Mouse (Mus musculus): ENCODE data around the gene Ippk. TPM values are rescaled to one million over a fixed set of nuclear protein-coding genes. Genes with fewer than 3 reads are reported as not detected.

The Ippk gene
- total RNA-seq (2014; rRNA removed) (11.9 TPM in 2 replicates), polyA plus RNA-seq (2015; fragmentation: Nextera tagmentation; extraction: Ambion mirVana) (10.4 and 10.9 TPM in 2 replicates)

- 0 out of 2 replicates have a peak, but pooled peaks have one; percentile 10 for TF ChIP-seq CTCF (IDR thresholded peaks at IDR 0.05)
- DNase-seq (ENCODE audit: low spot score) (peak; percentile 98), ATAC-seq (ENCODE audit: low FRiP score) (peak; percentile 99)
- Histone ChIP-seq H3K4me2 (ENCODE audit: low read depth, low read length, poor library complexity, severe bottlenecking) (peak within 1 kb of the TSS; percentile 75), H3K27me3 (ENCODE audit: insufficient read depth, low read length) (no peaks in the 10 kb centered on the region), H3K9ac (replicated peaks; ENCODE audit: low read length, poor library complexity, severe bottlenecking) (peak within 1 kb of the TSS; percentile 75), H3K4me3 (ENCODE audit: low read depth, low read length) (peak within 1 kb of the TSS; percentile 66), H3K27ac (ENCODE audit: low read depth, low read length) (peak within 1 kb of the TSS; percentile 88), H3K36me3 (ENCODE audit: insufficient read depth, low read length) (no peaks in the 10 kb centered on the region), H3K9me3 (ENCODE audit: low read length) (no peaks in the 10 kb centered on the region), H3K4me1 (ENCODE audit: insufficient read depth, low read length) (peaks cover 13% of the 10 kb centered on the region; the same call in 1 of the 2 replicates)
- under 1% methylated on average over 67 of the region's 69 CpGs for WGBS
These were observed at the start of gene Ippk for GRCm38 (mm10) chr13:49420754-49421605. TSS of gene Ippk (plus strand) at chr13:49421249.

- Histone ChIP-seq H3K27me3 (ENCODE audit: insufficient read depth, low read length) (no peaks in the 10 kb centered on the region), H3K27ac (ENCODE audit: low read depth, low read length) (no peak overlapping the region), H3K36me3 (ENCODE audit: insufficient read depth, low read length) (peaks cover 39% of the 10 kb centered on the region), H3K9ac (replicated peaks; ENCODE audit: low read length, poor library complexity, severe bottlenecking) (no peak overlapping the region), H3K4me3 (ENCODE audit: low read depth, low read length) (no peak overlapping the region), H3K4me1 (ENCODE audit: insufficient read depth, low read length) (0 out of 2 replicates have a peak, but pooled peaks cover 3% of the 10 kb centered on the region), H3K9me3 (ENCODE audit: low read length) (no peaks in the 10 kb centered on the region), H3K4me2 (ENCODE audit: low read depth, low read length, poor library complexity, severe bottlenecking) (no peak overlapping the region)
- WGBS, result 48% methylated on average over 3 of the region's 3 CpGs
- peak; percentile 31 for DNase-seq (ENCODE audit: low spot score)
- no peak for TF ChIP-seq CTCF (IDR thresholded peaks at IDR 0.05)
- ATAC-seq (ENCODE audit: low FRiP score), result no peak
These were observed 49.6 kb upstream of the Ippk start for GRCm38 (mm10) chr13:49371428-49371899.

GRCm38 (mm10) chr13:49372370-49373060 is 48.5 kb upstream of the Ippk start:
- Histone ChIP-seq H3K4me1 (ENCODE audit: insufficient read depth, low read length) (no peaks in the 10 kb centered on the region), H3K4me3 (ENCODE audit: low read depth, low read length) (no peak overlapping the region), H3K36me3 (ENCODE audit: insufficient read depth, low read length) (peaks cover 48% of the 10 kb centered on the region), H3K4me2 (ENCODE audit: low read depth, low read length, poor library complexity, severe bottlenecking) (no peak overlapping the region), H3K9me3 (ENCODE audit: low read length) (no peaks in the 10 kb centered on the region), H3K27me3 (ENCODE audit: insufficient read depth, low read length) (no peaks in the 10 kb centered on the region), H3K9ac (replicated peaks; ENCODE audit: low read length, poor library complexity, severe bottlenecking) (no peak overlapping the region), H3K27ac (ENCODE audit: low read depth, low read length) (no peak overlapping the region)
- no peak for ATAC-seq (ENCODE audit: low FRiP score)
- TF ChIP-seq CTCF (IDR thresholded peaks at IDR 0.05), result no peak
- no peak for DNase-seq (ENCODE audit: low spot score)
- 93% methylated on average over 9 of the region's 9 CpGs for WGBS

GRCm38 (mm10) chr13:49374304-49374703 is 46.7 kb upstream of the Ippk start:
- no peak for ATAC-seq (ENCODE audit: low FRiP score)
- 75% methylated on average over 6 of the region's 6 CpGs for WGBS

GRCm38 (mm10) chr13:49374730-49375129 is 46.3 kb upstream of the Ippk start:
- DNase-seq (ENCODE audit: low spot score), result no peak
- no peak for ATAC-seq (ENCODE audit: low FRiP score)
- 87% methylated on average over 6 of the region's 6 CpGs for WGBS
- Histone ChIP-seq H3K4me2 (ENCODE audit: low read depth, low read length, poor library complexity, severe bottlenecking) (no peak overlapping the region), H3K27ac (ENCODE audit: low read depth, low read length) (no peak overlapping the region), H3K36me3 (ENCODE audit: insufficient read depth, low read length) (peaks cover 65% of the 10 kb centered on the region), H3K9ac (replicated peaks; ENCODE audit: low read length, poor library complexity, severe bottlenecking) (no peak overlapping the region), H3K9me3 (ENCODE audit: low read length) (no peaks in the 10 kb centered on the region), H3K27me3 (ENCODE audit: insufficient read depth, low read length) (no peaks in the 10 kb centered on the region), H3K4me1 (ENCODE audit: insufficient read depth, low read length) (no peaks in the 10 kb centered on the region), H3K4me3 (ENCODE audit: low read depth, low read length) (no peak overlapping the region)
- no peak for TF ChIP-seq CTCF (IDR thresholded peaks at IDR 0.05)

More at GRCm38 (mm10) chr13:49374304-49374703, 46.7 kb upstream of the Ippk start:
- Histone ChIP-seq H3K4me3 (ENCODE audit: low read depth, low read length) (no peak overlapping the region), H3K4me1 (ENCODE audit: insufficient read depth, low read length) (no peaks in the 10 kb centered on the region), H3K27me3 (ENCODE audit: insufficient read depth, low read length) (no peaks in the 10 kb centered on the region), H3K36me3 (ENCODE audit: insufficient read depth, low read length) (peaks cover 65% of the 10 kb centered on the region), H3K4me2 (ENCODE audit: low read depth, low read length, poor library complexity, severe bottlenecking) (no peak overlapping the region), H3K9ac (replicated peaks; ENCODE audit: low read length, poor library complexity, severe bottlenecking) (no peak overlapping the region), H3K27ac (ENCODE audit: low read depth, low read length) (no peak overlapping the region), H3K9me3 (ENCODE audit: low read length) (no peaks in the 10 kb centered on the region)
- no peak for DNase-seq (ENCODE audit: low spot score)
- TF ChIP-seq CTCF (IDR thresholded peaks at IDR 0.05), result no peak
